Mouse (Mus musculus) right cerebral cortex, adult 2 months (tissue): ENCODE measurements around the gene Slc4a1.

Source experiments
- DNase-seq, 2 experiments: peaks; one replicate each; pipeline ENCODE4 v3.0.0; 2021 to 2022; ENCODE audit warnings: low spot score in 2 of 2

Slc4a1 gene

GRCm38 (mm10) chr11:102323516-102323915 is 42.5 kb downstream of the Slc4a1 start:
- DNase-seq, result no peak

DNA sequence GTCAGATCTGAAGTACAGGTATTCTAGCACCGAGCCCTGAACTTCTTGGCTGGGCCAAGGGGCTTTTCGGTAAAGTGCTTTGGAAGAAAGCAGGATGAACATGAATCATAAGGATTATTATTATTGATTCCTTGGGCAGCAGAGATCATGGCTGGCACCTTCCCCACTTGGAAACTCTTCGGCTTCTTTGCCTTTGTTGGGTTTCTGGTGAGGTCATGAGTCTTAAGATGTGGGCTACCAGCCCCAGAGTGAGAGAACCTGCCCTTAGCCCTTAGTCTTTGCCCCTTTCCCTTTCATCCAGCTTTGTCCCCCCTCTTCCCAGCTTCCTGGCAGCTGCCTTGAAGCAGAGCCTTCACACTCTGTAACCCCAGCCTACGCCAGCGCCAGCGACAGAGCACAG is 44.1 kb downstream of the Slc4a1 start:
- no peak for DNase-seq

DNA sequence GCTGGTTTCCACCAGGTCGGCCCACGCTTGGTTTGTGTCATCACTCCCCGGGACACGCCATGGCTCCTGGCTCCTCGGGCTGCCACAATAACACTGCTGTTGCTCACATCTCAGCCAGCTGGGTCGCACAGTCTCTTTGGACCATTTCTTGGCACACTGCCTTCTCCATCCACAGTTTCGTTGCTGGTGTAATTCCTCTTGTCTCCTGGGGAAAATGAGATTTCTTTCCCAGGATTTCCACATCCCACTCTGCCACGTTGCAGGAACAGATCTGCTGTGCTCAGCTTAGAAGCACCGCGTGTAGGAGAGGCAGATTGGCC is 45.4 kb downstream of the Slc4a1 start:
- peak; percentile 83 for DNase-seq

- peak; percentile 90 to 92 for DNase-seq
Measured at GRCm38 (mm10) chr11:102319941-102320685, 45.9 kb downstream of the Slc4a1 start.

DNA sequence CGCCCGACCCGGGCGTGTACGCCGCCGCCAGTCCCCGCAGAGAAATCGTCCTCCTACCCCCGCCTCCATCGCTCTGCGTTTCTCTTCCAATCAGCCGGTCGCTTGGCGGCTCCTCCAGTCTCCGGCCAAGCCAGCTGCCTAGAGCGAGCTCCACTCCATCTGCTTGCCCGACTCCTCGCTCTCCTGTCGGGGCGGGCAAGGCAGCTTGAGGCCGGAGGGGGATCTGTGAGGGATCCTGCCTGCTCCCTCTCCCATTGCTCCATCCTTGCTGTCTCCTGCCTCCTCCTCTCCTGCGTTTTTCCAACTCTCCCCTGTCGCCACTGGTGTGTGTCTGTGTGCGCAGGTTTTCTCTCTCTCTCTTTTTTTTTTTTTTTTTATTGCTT is 46.6 kb downstream of the Slc4a1 start, which contains the start of gene Ubtf:
TSS of gene Ubtf (minus strand) at position 333 of the 383 bp plus-strand sequence.
- DNase-seq, result peak; percentile 80 to 81

- DNase-seq, result peak; percentile 43 to 62
Measured at GRCm38 (mm10) chr11:102318576-102319409, 47.2 kb downstream of the Slc4a1 start.

DNA sequence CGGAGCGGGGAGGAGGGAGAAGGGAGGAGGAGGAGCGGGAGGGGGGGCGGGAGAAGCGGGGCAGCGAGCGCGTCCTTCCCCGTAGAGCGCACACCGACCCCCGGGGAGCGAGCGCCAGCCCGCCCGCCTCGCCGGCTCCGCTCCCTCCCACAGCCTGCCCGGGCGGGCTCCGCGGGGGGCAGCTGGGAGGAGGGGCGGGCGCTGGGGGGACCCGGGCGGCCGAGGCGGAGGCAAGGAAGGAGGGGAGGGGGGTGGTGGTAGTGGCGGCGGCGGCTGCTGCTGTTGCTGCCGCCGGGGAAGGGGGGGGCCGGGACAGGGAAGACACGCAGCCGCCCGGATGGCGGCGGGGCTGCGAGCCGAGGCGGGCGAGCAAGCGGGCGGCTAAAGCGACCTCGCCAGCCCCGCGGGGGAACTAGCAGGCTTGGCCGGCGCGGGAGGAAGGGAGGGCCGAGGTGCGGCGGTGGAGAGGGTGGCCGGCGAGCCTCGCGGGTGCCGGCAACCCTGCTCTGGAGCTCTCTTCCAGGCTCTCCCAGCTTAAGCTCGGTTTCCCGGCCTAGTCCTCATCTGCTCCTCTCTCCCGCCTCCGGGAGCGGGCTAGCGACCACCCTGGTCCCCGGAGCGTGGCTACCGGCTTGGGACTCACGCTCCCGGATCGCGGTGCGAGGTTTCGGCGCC is 48.0 kb downstream of the Slc4a1 start:
- peak in 1 of 2 experiments; percentile 40 for DNase-seq

DNA sequence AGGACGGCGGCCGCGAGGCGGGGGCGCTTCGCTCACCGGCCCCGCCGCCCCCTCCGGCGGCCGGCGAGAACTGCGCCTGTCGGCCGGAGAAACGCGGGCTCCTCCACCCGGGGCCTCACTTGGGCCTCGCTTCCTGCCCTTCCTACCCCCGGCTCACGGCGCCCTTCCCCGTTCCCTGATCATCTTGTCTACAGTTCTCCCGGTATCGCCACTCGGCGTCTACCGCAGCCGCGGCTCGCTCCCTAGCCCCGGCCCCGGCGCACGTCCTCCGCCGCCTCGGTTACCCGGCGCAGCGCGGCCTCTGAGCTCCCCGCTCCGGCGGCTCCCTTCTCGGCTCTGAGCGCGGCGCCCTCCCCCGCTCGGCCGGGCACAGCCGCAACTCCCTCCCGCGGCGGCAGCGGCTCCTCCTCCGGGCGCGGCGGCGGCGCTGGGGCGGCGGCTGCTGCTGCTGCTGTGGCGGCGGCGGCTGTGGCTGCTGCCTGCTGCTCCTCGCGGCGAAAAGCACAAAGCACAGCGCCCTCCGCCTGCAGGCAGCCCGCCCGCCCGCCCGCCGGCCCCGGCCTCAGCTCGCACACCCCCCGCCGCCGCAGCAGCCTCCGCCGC is 48.6 kb downstream of the Slc4a1 start:
- peak; percentile 44 to 53 for DNase-seq

DNA sequence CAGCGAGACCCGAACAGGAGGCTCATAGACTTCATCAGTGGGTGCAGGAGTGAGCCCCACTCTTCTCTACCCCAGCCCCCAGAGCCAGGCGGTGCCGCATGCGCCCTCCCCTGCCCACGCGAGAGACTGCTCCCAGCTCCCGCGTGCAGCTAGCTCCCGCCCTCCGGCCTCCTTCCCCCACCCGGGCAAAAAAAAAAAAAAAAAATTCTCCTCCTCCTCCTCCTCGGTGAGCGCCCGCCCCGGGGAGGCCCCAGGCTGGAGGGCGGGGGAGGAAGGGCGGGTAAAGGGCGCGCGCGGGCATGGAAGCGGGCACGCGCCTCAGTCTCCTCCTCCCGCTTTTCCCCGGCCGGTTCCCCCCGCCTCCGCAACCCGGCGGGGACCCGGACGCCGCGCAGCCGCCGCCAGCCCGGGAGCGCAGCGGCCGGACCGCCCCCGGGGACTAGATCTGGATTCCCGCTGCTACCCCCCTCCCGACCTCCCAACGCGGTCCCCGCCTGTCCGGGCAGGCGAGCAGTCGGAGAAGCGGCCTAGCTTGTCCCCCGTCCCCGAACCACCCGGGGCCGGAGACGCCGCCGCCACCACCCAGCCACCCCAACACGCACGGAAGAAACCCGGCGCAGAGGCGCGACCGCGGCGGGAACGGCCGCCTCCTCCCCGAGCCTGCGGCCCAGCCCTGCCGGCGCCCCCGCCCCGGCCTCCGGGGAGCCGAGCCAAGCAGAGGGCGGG is 49.3 kb downstream of the Slc4a1 start:
- DNase-seq, result peak; percentile 78 to 80

GRCm38 (mm10) chr11:102315690-102316571 is 50.1 kb downstream of the Slc4a1 start:
- no peak for DNase-seq

DNA sequence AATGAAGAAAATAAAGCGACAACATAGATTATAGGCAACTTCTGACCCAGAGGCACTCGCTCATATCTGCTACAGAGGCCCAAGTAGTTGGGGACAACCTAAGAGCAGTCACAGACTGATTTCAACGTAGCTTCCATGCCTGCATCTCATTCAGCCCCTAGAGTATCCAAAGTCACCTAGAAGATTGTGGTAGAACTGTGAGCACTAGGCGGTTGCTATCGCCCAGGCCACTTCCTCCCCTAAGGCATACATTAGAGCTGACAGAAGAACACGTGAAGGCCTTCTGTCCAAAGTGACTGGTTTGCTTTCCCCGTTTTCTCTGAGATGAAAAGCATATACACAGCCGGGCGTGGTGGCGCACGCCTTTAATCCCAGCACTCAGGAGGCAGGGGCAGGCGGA is 51.7 kb downstream of the Slc4a1 start:
- DNase-seq, result no peak

GRCm38 (mm10) chr11:102312586-102312985 is 53.4 kb downstream of the Slc4a1 start:
- no peak for DNase-seq

GRCm38 (mm10) chr11:102311966-102312365 is 54.0 kb downstream of the Slc4a1 start:
- no peak for DNase-seq

DNA sequence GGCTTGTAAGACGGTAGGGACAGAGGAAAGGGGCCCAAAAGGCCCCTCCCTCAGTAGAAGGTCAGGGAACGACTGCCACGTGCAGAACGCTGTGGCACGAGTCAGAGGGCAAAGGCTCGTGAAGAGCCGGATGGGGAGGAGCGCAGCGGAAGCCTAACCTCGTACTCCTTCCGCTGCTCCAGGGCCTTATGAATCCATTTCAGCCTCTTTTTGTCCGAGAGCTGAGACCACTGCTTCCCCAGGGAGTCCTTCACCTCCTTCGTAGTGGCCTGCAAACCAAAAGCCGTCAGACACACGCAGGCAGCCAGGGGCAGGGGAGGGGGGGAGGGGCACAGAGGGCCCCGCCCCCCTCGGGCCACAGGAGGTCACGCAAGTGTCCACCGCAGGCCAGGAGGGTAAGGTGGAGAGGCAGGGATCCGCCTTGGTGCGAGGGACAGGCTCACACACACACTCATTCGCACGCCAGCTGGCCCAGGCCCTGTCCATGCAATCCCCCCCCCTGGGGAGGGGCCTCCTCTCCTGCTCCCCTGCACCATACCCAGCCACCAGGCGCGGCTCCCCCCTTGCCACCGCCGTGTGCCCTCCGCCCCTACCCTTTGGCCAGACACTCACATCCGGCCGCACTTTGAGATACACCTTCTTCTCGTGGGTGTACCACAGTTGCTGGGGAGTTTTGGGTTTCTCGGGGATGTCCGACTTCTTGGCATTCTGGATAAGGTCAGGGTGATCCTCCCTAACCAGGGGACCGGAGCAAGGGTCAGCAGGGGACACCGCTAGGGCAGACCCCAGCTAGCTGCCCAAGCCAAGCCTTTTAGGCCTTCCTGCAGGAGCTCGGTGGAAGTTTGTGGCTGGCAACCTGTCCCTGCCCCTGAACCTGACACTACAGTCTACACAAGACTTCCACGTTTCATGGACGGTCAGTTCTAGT is 55.0 kb downstream of the Slc4a1 start:
- no peak for DNase-seq

GRCm38 (mm10) chr11:102309821-102310617 is 56.0 kb downstream of the Slc4a1 start:
- no peak for DNase-seq

GRCm38 (mm10) chr11:102308979-102309378 is 57.0 kb downstream of the Slc4a1 start:
- peak; percentile 98 for DNase-seq

GRCm38 (mm10) chr11:102308104-102308503 is 57.9 kb downstream of the Slc4a1 start:
- no peak for DNase-seq

DNA sequence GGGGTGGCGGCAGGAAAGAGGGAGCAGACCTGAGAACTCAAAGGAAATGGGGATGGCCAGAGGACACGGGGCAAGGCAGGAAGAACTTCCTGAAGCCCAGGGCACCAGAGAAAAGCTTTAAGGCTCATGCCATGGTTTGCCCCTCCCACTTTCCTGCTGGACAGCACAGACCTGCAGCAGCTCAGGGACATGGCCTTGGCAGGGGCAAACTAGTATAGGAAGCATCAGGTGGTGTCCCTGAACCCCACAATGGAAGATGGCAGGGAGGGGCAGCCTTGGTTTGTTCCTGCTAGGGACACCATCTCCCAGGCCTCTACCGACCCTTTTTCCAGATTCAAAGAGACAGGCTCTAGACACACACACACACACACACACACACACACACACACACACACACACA is 60.6 kb downstream of the Slc4a1 start:
- DNase-seq, result no peak
